ENCODE assay signal across 22 mouse cellular contexts in genomic region chr2:28860678-28861423, GRCm38 (mm10). TPM values are rescaled to one million over a fixed set of nuclear protein-coding genes. Genes with fewer than 3 reads are reported as not detected.
"Had no signal": no experiment of that assay in that cellular context is flagged by ENCODE, and none has a peak within 500 bp of the region (broad histone marks: within the 10 kb centered on the region; RNA-seq: fewer than 3 reads in every experiment).

No protein-coding gene starts in this region.

- H3K4me3 ChIP-seq: kidney, embryonic 15.5 days; limb, embryonic 15.5 days; liver, embryonic 12.5 days; midbrain, embryonic 10.5 days; neural tube, embryonic 13.5 days had no signal

- H3K4me1 ChIP-seq: kidney, embryonic 15.5 days; limb, embryonic 15.5 days; liver, embryonic 12.5 days; midbrain, embryonic 10.5 days; neural tube, embryonic 13.5 days had no signal

- H3K27me3 ChIP-seq: kidney, embryonic 15.5 days; limb, embryonic 15.5 days; liver, embryonic 12.5 days; neural tube, embryonic 13.5 days had no signal

- H3K27ac ChIP-seq: kidney, embryonic 15.5 days; limb, embryonic 15.5 days; liver, embryonic 12.5 days; midbrain, embryonic 10.5 days; neural tube, embryonic 13.5 days; stomach, postnatal 0 days had no signal

- H3K9me3 ChIP-seq: kidney, embryonic 15.5 days; limb, embryonic 15.5 days; liver, embryonic 12.5 days; midbrain, embryonic 10.5 days; neural tube, embryonic 13.5 days had no signal

- H3K9ac ChIP-seq: kidney, embryonic 15.5 days; limb, embryonic 15.5 days; liver, embryonic 12.5 days; lung, embryonic 14.5 days; neural tube, embryonic 13.5 days had no signal

- H3K4me2 ChIP-seq: kidney, embryonic 15.5 days; limb, embryonic 15.5 days; liver, embryonic 12.5 days; lung, embryonic 14.5 days; neural tube, embryonic 13.5 days had no signal

- DNase-seq: kidney, postnatal 14 days; lung, embryonic 14.5 days; lung, postnatal 10 days; lung, postnatal 4 days; midbrain, embryonic 14.5 days; right cerebral cortex, adult 18-20 months; right cerebral cortex, postnatal 25 days; thymus, adult 2 months; thymus, postnatal 25 days had no signal

- ATAC-seq: liver, embryonic 12.5 days had no signal

RNA-seq across cellular contexts. Expression of gene Barhl1, which starts 55.6 kb away (rescaled TPM):
- total RNA-seq: layer of hippocampus, adult 8-10 months; left cerebral cortex, adult 18-20 months; megakaryocyte, adult 5-6 weeks had no signal
- polyA plus RNA-seq: kidney, embryonic 15.5 days; limb, embryonic 11.5 days; liver, embryonic 12.5 days; liver, embryonic 16.5 days; lung, embryonic 14.5 days; small intestine, adult 2 months; stomach, postnatal 0 days; urinary bladder, adult 2 months had no signal
